Mouse (Mus musculus) kidney, adult 2 months (tissue): ENCODE measurements around the gene March11. TPM values are rescaled to one million over a fixed set of nuclear protein-coding genes. Genes with fewer than 3 reads are reported as not detected.

Source experiments
- DNase-seq: peaks from one replicate; pipeline ENCODE4 v3.0.0; 2021
- H3K27ac ChIP-seq: fragments of 200-500 bp; 2 replicates; pipeline ENCODE4 v1.5.1; 2012; ENCODE audit warnings: low read depth, low read length, control low read depth, inconsistent platforms; ENCODE audit not compliant: insufficient read depth
- H3K27me3 ChIP-seq: fragments of 200-500 bp; replicated peaks from 2 replicates; pipeline ENCODE4 v1.6.1; 2012; ENCODE audit warnings: mild to moderate bottlenecking, moderate library complexity, low read length, inconsistent platforms; ENCODE audit not compliant: control insufficient read depth, insufficient read depth
- H3K36me3 ChIP-seq: fragments of 200-500 bp; 2 replicates; pipeline ENCODE4 v1.6.1; 2012; ENCODE audit warnings: mild to moderate bottlenecking, moderate library complexity, low read length, inconsistent platforms; ENCODE audit not compliant: control insufficient read depth, insufficient read depth
- H3K4me1 ChIP-seq: fragments of 200-500 bp; 2 replicates; pipeline ENCODE4 v1.6.1; 2011; ENCODE audit warnings: low read length; ENCODE audit not compliant: control insufficient read depth, insufficient read depth
- H3K4me3 ChIP-seq: fragments of 200-500 bp; 2 replicates; pipeline ENCODE4 v1.5.1; 2011; ENCODE audit warnings: mild to moderate bottlenecking, low read depth, low read length, control low read depth; ENCODE audit not compliant: insufficient read depth
- CTCF ChIP-seq: fragments of 200-500 bp; conservative IDR thresholded peaks from 2 replicates; pipeline ENCODE4 v1.5.1; 2011; ENCODE audit warnings: low read depth, mild to moderate bottlenecking, control low read depth, low read length, moderate library complexity, mixed read lengths; ENCODE audit not compliant: insufficient read depth, insufficient read length
- POLR2A ChIP-seq: fragments of 200-500 bp; IDR thresholded peaks from one replicate; pipeline ENCODE4 v1.6.1; 2011; ENCODE audit warnings: low read depth, low read length, control low read depth
- WGBS: fragments of 180-500 bp; shearing (Covaris S2); methylation state at CpG from one replicate; pipeline ENCODE4 v1.1.7; 2018; 5-methylcytosine and 5-hydroxymethylcytosine counted together
- polyA plus RNA-seq: library from polyadenylated mRNA; depleted of rRNA; stranded (reverse); fragments of >200 nt; gene quantifications from 2 replicates; pipeline ENCODE4 v1.2.3, GENCODE M21; 2012

March11 gene
- polyA plus RNA-seq, 1 experiment = 0.13 TPM

GRCm38 (mm10) chr15:26373759-26374158 is 64.9 kb downstream of the March11 start:
- H3K4me1 ChIP-seq = no peaks in the 10 kb centered on the region
- WGBS = 87% methylated on average over 5 of the region's 5 CpGs
- no peak overlapping the region for H3K4me3 ChIP-seq
- H3K27me3 ChIP-seq = no peaks in the 10 kb centered on the region
- H3K36me3 ChIP-seq = no peaks in the 10 kb centered on the region
- no peak overlapping the region for H3K27ac ChIP-seq
- TF ChIP-seq CTCF (no peak), POLR2A (no peak)
- no peak for DNase-seq

- no peaks in the 10 kb centered on the region for H3K4me1 ChIP-seq
- WGBS = 74% methylated on average over 2 of the region's 2 CpGs
- H3K36me3 ChIP-seq = no peaks in the 10 kb centered on the region
- no peak overlapping the region for H3K4me3 ChIP-seq
- TF ChIP-seq POLR2A = no peak
- no peak for TF ChIP-seq CTCF
- no peak for DNase-seq
- no peaks in the 10 kb centered on the region for H3K27me3 ChIP-seq
- H3K27ac ChIP-seq = no peak overlapping the region
Measured at GRCm38 (mm10) chr15:26374232-26374631, 65.4 kb downstream of the March11 start.

GRCm38 (mm10) chr15:26374946-26375345 is 66.1 kb downstream of the March11 start:
- H3K27me3 ChIP-seq = no peaks in the 10 kb centered on the region
- H3K36me3 ChIP-seq = no peaks in the 10 kb centered on the region
- DNase-seq = no peak
- H3K4me3 ChIP-seq = no peak overlapping the region
- 91% methylated on average over 3 of the region's 3 CpGs for WGBS
- no peak for TF ChIP-seq POLR2A
- no peak for TF ChIP-seq CTCF
- no peak overlapping the region for H3K27ac ChIP-seq
- no peaks in the 10 kb centered on the region for H3K4me1 ChIP-seq

GRCm38 (mm10) chr15:26377355-26377754 is 68.5 kb downstream of the March11 start:
- H3K36me3 ChIP-seq = no peaks in the 10 kb centered on the region
- no peaks in the 10 kb centered on the region for H3K27me3 ChIP-seq
- DNase-seq = no peak
- no peak overlapping the region for H3K4me3 ChIP-seq
- 64% methylated on average over 2 of the region's 2 CpGs for WGBS
- no peaks in the 10 kb centered on the region for H3K4me1 ChIP-seq
- H3K27ac ChIP-seq = no peak overlapping the region
- TF ChIP-seq CTCF (no peak), POLR2A (no peak)

GRCm38 (mm10) chr15:26378879-26379278 is 70.0 kb downstream of the March11 start:
- 78% methylated on average over 4 of the region's 4 CpGs for whole genome bisulfite sequencing
- no peak for DNase-seq
- H3K27me3 ChIP-seq = no peaks in the 10 kb centered on the region
- H3K4me3 ChIP-seq = no peak overlapping the region
- H3K4me1 ChIP-seq = no peaks in the 10 kb centered on the region
- H3K36me3 ChIP-seq = no peaks in the 10 kb centered on the region
- no peak overlapping the region for H3K27ac ChIP-seq
- TF ChIP-seq POLR2A (no peak), CTCF (no peak)

- Histone ChIP-seq H3K4me3 (no peak overlapping the region), H3K27me3 (no peaks in the 10 kb centered on the region), H3K36me3 (no peaks in the 10 kb centered on the region), H3K4me1 (no peaks in the 10 kb centered on the region), H3K27ac (no peak overlapping the region)
- WGBS = 64% methylated on average over 3 of the region's 3 CpGs
- DNase-seq = no peak
- TF ChIP-seq POLR2A (no peak), CTCF (no peak)
Measured at GRCm38 (mm10) chr15:26379831-26380230, 71.0 kb downstream of the March11 start.

GRCm38 (mm10) chr15:26380844-26381243 is 72.0 kb downstream of the March11 start:
- no peaks in the 10 kb centered on the region for H3K27me3 ChIP-seq
- no peak overlapping the region for H3K27ac ChIP-seq
- 77% methylated on average over 1 of the region's 1 CpGs for WGBS
- DNase-seq = no peak
- no peak overlapping the region for H3K4me3 ChIP-seq
- H3K36me3 ChIP-seq = no peaks in the 10 kb centered on the region
- TF ChIP-seq CTCF = no peak
- no peak for TF ChIP-seq POLR2A
- no peaks in the 10 kb centered on the region for H3K4me1 ChIP-seq

- Histone ChIP-seq H3K27me3 (no peaks in the 10 kb centered on the region), H3K4me3 (no peak overlapping the region), H3K36me3 (no peaks in the 10 kb centered on the region), H3K27ac (no peak overlapping the region), H3K4me1 (no peaks in the 10 kb centered on the region)
- WGBS = 77% methylated on average over 9 of the region's 9 CpGs
- DNase-seq = no peak
- TF ChIP-seq CTCF = no peak
- no peak for TF ChIP-seq POLR2A
Measured at GRCm38 (mm10) chr15:26390001-26390400, 81.2 kb downstream of the March11 start.
